Mouse (Mus musculus) urinary bladder, adult 2 months (tissue): ENCODE data around the gene Setd1a. TPM values are rescaled to one million over a fixed set of nuclear protein-coding genes. Genes with fewer than 3 reads are reported as not detected.

Experiments used
- DNase-seq: peaks from one replicate; pipeline ENCODE4 v3.0.0; 2022; ENCODE audit warnings: low spot score
- polyA plus RNA-seq: library from polyadenylated mRNA; depleted of rRNA; stranded (reverse); fragments of >200 nt; gene quantifications from 2 replicates; pipeline ENCODE4 v1.2.3, GENCODE M21; 2012

Gene Setd1a
- polyA plus RNA-seq, 1 experiment, result 4.8 TPM

DNA sequence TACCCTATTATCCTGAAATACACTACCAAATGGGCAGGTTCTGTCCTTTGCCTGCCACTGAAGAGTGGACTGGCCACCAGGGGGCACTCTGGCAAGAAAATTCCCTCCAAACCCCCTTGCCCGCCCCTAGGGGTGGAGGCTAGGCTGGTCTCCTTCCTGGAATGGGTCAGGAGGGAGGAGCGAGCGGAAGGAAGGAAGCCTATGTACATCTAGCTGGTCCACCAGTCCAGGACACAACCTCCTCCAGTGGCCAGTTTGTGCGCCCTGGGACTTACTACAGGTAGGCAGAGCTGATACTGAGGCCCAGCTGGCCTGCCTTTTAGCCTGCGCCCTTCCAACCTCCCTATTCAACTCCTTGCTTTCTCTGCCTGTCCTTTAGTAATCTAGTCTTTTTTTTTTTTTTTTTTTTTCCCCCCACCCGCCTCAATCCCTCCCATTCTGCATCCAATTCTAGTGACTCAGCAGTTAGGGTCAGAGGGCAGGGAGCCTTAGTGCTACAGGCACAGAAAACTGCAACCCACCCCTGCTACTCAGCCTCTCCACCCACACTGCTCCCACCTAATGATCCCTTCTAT is 24.1 kb downstream of the Setd1a start, which contains the start of gene Hsd3b7:
TSS of gene Hsd3b7 (plus strand) at position 170 of the 575 bp plus-strand sequence.
- DNase-seq, result peak; percentile 91

DNA sequence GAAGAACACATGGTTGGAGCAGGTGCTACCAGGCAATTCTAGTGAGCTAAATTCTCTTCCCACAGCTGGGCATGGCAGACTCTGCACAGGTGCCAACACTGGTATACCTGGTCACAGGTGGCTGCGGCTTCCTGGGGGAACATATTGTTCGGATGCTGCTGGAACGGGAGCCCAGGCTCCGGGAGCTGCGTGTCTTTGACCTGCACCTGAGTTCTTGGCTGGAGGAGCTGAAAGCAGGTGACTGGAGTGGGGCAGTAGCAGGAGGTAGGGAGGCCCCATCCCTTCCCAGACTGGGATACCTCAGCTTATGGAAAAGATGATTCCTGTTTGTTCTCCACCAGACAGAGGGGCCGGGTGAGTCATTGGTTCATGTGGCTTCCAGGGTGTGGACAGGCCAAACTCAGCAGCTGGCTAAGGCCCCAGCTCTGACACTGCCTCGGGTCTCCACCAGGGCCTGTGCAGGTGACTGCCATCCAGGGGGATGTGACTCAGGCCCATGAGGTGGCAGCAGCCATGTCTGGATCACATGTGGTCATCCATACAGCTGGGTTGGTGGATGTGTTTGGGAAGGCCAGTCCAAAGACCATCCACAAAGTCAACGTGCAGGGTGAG is 24.6 kb downstream of the Setd1a start:
- no peak for DNase-seq

DNA sequence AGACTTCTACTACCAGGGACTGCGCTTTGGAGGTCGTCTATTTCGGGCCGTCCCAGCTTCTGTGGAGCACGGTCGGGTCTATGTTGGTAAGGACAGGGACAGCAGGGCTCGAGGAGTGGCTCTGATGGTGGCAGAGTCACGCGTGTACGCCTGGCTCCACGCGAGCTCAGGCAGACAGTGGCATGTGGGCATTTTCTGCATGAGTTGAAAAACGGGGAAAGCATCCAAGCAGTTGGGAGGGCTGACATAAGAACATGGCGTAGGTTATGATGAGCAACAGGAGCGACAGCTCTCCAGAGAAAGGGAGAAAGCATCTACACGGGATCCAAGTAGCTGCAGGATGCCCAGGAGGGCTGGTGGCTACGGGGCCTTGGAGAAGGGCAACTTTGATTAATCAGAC is 25.8 kb downstream of the Setd1a start:
- no peak for DNase-seq

DNA sequence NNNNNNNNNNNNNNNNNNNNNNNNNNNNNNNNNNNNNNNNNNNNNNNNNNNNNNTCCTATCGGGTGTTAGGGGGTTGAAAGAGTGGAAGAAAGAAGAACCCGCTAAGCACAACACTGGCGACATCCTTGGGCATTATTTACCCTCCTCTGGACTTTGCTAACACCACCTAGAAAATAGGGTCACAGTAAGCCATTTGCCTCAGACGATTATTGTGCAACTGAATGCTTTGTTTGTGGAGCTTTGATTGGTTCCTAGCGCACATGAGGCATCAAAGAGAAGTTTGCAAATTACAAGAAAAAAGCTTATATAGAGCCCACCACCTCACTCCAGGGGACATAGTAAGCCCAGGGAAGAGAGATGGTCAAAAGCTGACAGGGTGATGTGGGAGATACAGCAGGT is 32.4 kb downstream of the Setd1a start:
- no peak for DNase-seq

DNA sequence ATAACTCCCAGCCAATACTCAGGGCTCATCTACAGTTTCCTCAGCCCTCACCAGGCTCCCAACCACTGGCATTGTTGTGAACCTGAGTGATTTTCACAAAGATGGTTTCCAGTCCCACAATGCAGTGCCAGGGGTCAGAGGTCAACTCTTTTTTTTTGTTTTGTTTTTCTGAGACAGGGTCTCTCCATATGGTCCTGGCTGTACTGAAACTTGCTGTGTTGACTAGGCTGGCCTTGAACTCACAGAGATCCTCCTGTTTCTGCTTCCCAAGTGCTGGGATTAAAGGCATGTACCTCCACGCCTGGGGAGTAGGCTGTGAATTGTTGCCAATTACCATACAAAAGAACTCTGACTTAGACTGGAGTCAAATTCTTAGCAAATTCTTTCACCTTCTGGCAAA is 33.4 kb downstream of the Setd1a start:
- no peak for DNase-seq

DNA sequence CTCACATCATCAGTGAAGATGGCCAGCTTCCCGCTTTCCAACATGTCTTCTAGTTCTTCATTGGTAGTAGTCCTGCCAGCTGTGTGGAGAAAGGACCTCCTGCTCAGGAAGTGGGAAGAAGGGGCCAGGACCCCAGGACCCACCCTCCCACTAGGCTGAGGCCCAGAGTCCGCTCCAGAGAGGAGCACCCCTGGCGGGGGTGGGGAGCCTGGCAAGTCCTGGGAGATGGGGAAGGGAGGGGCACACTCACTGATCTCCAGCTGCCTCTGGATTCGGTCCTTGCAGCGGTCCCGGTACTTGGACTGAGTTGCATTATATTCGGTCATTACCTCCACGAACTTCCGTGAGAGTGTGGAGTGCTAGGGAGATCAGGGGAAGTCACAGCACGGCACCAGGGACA is 34.2 kb downstream of the Setd1a start:
- no peak for DNase-seq

DNA sequence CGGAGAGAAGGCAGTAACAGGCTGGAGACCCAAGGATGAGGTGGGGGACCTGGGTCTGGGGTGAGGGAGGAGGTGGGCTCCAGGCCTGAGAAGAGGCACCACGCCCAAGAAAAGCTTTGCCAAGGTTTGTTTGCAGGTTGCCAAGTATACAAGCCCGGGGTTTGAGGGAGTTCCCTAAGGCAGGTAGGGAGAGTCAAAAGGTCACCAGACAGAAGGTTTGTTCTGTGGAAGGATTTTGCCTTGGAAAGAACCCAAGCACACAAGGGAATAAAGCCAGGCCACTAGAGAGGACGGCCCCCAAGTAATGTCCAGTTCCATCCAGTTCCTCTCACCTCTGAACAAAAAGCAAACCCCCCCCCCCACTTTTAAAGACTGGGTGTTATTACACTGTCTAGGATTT is 34.8 kb downstream of the Setd1a start:
- no peak for DNase-seq

DNA sequence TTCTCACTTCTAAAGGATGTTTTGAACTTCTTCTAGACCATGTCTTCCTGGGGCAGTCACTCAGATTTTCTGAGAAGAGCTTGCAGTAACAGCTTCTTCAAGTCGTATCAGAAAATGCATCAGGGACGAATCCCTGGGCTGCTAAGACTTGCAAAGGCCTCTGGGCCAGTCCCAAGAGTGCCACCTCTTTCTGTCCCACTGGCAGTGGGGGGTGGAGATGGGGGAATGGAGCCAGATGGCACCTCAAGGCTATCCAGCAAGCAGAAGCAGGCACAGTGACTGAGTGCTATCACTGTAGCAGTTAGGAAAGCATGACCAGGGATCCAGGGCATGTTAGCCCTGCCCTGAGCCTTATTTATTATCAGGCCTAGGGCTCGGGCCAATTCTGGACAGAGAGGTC is 35.8 kb downstream of the Setd1a start:
- DNase-seq, result no peak

DNA sequence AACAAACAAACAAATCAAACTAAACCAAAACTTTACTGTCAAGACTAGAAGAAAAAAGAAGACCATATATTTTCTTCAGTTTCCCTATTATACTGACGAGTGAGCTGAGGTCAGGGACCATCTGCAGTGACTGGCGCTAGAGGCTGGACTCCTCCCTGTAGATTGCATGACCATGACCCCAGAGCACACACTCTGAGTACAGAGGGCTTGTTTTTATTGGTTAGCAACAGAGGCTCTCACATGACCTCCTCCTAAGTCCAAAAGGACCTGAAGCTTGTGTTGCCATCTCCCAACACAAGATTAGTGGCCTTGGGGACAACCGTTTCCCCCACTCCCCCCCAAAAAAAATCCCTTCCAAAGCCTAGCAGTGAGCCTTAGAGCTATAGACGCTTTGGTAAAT is 37.4 kb downstream of the Setd1a start:
- DNase-seq, result no peak

DNA sequence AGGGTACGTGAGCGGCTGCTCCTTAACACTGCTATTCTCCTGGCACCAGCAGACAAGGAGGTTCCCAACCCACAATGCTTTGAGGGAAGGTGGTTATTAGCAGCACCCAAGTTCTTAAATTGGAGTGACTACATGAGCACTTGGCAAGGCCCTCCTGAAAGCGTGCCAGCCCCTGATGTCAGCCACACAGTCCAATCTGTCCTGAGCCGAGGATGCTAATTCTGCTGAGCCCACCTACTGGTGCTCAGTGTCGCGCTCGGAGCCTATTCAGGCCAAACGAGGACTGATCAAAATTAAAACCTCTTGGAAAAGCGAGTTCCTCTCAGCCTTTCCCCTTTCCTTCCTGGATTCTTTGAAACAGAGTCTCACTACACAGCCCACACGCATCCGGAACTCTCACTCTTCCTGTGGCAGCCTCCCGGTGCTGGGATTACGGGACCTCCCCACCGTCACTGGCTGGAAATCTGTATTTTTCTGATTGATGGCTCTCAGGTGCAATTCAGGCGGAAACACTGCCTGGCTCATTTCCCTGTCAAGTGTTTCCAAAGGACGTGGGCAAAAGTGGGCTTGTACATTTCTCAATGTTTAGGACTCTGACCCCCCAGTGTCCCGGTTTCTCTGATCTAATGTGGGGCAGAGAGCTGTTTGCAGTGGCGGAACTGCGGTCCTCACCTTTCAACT is 37.9 kb downstream of the Setd1a start:
- DNase-seq, result no peak

DNA sequence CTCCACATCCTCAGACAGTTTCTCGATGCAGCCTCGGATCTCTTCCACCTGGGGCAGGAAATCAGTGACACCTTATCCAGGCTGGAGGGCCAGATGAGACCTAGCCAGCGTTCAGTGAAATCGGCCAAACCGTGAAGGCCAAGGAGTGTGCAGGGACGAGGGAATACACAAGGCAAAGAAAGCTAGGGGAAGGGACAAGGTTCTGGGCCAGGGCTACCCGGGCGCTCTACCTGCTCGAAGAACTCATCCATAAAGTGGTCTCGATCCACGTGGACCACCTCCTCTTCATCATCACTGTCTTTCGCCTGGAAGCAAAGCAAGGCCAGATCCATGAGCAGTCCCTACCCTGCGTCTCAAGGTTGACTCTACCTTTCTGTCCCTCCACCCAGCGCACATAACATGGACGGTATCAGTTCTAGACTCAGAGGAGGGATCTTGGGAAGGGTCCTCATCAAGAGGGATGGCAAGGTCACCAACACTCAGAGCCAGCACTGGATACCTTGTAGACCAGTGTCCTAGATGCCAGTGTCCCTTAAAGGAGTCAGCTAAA is 38.7 kb downstream of the Setd1a start:
- no peak for DNase-seq

DNA sequence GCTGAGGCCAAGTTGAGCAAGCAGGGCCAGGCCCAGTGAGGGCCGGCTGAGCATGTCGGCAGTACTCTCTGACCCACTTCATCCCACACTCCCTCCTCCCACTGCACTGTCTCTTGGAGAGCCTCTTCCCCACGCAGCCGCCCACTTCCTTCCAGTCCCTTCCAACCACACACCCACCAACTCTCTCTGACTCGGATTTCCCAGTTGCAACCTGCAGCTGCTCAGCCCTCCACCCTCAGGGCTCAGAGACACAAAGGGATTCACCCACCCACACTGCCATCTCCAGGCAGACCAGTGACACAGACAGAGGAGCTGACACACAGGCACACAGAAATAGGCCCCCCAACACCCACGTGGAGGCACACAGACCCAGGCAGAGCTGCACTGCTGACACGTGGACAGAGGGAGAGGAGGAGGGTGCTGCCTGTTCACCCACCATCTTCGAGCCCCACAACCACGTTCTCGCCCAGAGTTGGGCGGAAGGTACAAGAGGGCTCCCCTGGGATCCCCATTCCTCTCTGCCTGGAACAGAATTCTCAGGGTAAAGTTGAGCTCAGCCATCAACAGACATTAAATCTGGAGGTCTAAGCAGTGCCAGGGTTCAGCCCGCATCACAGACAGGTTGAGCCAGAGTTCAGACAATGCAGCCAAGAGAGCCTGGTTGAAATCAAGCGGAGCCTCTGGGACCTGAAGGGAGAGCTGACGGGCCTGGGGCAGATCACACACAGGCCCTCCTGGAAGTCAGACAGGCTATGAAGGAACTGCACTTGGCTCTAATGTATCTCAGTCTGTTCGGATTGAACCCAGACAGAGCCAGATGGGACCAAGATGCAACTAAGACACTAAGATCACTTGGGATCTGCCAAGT is 39.7 kb downstream of the Setd1a start:
- no peak for DNase-seq

DNA sequence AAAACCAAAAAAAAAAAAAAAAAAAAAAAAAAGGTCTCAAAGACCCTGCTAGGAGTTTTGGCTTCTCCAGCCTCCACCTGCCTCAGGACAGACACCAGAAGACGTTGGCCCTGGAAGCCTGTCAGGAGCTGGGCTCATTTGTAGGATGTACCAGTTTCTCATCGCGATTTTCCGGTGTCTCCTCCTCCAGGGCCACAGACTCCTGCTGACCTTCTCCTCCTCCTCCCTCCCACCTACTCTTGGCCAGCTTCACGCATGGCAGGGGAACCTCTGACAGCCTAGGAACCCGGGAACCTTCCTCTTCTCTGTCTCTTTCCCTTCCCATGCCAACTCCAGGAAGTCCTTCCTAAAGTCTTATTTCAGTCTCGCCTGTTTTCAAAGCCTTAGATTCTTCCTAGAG is 40.6 kb downstream of the Setd1a start:
- DNase-seq, result no peak

DNA sequence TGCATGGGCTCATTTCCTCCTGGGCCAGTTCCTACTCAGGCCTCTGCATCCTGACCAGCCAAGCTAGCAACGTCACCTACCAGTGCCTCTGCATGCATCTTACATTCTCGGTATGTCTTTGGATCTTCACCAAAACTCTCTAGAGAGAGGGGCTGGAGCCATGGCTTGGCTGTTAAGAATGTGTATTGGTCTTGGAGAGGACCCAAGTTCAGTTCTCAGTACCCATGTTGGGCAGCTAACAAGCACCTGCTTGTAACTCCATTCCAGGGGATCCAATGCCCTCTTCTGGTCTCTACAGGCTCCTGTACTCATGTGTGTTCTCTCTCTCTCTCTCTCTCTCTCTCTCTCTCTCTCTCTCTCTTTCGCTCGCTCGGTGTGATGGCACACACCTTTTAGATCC is 41.3 kb downstream of the Setd1a start:
- no peak for DNase-seq

DNA sequence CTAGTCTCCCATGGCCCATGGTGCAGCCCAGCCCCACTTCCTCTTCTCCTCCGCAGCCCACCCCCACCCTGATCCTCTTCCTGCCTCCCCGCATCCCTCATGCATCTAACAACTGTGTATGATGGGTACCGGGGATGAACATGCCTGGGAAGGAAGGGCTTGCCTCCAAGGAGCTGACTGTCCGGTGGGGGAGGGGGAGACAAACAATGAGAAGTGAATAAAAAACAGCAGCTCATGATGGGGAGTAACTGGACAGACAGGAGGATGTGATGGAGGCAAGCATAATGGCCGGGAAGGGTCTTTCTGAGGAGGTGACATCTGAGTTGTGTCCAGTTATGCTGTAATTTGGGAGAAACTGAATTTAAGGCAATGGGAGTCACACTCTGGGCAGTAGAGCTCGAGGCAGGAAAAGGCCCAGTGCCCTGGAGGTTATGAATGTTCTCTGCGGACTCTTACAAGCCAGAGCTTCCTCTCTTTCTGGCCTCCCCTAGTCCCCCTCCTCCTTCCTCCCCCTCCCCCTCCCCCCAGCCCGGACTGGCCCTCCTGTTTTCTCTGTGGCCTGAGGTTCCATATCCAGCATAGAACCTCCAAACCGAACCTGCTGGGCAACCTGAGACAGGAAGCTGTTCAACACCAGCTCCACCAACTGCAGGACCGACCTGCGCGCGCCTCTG is 44.5 kb downstream of the Setd1a start:
- DNase-seq, result no peak

DNA sequence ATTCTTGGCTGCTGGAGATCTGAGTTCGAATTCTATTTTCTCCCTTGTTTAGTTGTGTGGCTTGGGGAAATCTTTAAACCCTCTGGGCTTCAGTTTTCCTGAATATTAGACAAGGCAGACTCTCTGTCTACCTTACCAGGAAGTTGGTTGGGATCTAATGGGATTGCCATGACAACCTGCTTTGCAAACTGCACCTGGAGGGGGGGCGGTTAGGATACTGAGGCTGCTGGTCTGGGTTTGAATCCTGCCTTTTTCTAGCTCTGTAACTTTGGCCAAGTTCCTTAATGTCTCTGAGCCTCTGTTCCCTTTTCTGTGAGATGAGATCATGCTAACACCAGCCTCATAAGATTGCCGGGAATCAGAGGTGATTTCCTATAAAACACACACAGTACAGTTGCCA is 46.0 kb downstream of the Setd1a start:
- DNase-seq, result no peak

DNA sequence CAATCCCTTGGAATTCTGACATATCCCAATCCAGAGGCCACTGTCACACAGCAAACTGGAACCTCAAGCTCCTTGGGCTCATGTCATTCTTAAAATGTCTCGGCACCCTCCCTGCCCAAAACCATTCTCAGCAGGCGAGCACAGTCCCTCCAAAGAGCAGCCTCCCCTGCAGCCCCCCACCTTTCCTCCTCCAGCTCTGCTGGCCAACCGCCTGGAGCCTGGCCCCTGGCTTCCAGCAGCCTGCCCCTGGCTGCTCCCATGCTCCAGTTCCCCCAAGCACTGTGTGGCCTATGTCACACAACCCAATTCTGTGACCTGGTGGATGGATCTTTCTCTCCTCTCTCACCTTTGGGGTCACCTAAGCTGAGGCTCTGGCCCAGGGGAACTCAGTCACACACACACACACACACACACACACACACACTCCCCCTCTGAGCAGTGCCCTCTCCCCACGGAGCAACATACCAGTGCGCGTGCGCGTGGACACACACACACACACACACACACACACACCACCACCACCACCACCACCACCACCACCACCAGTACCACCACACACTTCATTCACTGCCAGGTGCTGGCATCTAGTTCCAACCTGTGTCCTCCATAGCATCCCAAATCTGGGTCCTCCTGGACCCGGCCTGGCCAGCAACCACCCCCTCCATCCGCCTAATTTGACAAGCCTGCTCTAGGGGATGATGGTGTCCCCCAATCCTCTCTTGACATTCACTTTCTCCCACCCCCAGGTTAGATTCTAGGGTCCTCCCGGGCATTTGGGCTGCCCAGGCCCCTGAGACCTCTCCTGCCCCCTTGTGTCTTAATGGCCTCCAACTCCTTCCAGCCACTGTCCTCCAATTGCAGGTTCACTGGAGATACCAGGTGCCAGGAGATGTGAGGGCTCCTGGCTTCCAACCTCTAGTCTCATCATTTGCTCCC is 47.0 kb downstream of the Setd1a start:
- DNase-seq, result no peak

DNA sequence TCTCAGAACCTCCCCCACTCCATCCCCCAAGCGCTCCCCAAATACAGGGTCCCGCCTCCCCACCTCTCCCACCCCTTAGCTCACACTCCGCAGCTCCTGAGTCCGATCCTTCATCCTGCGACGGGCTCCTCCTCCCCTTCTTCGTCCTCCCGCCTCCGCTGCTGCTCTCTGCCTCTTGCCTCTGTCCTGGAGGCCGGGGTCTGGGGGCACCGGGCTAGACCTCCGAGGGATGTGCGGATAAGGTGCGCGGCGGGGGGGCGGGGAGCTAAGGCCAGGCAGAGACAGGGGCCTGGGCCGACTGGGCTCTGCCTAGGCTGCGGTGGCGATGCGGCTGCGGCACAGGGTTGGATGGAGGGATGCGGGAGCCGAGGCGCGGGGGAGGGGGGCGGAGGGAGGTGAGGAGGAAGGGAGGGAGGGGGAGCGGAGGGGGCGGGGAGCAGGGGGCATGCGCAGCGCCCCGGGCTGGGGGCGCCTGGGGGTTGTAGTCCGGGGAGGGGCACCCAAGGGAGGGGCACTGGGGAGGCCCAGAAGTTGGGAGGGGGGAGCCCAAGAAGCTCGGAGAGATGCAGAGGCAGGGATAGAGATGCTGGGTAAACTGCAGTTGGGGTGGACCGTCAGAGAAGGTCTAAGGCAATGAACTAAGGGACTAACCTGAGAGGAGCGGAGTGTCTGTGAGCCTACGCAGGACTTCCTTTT is 47.9 kb downstream of the Setd1a start, which contains the start of the genes Stx4a and Stx1b:
TSS of gene Stx4a (plus strand) at position 119 of the 696 bp plus-strand sequence.
TSS of gene Stx1b (minus strand) at position 374 of the 696 bp plus-strand sequence.
- no peak for DNase-seq

DNA sequence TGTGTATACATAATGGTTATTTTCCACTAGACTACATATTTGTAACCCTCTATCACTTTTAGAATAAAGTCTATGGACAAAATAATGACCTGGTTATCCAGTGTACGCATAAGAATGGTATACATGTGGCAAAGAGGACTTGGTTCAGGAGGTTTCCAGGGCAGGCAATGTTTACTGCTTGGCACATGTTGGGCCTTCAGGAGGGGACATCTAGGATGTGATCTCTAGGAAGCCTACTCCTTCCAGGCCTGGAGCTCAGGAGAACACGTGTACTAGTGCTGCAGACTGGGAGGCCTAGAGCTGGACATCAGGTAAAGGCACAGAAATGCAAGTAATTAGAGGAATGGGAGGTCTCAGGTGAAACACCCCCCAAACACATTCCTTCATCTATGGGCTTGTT is 59.1 kb downstream of the Setd1a start:
- DNase-seq, result no peak

DNA sequence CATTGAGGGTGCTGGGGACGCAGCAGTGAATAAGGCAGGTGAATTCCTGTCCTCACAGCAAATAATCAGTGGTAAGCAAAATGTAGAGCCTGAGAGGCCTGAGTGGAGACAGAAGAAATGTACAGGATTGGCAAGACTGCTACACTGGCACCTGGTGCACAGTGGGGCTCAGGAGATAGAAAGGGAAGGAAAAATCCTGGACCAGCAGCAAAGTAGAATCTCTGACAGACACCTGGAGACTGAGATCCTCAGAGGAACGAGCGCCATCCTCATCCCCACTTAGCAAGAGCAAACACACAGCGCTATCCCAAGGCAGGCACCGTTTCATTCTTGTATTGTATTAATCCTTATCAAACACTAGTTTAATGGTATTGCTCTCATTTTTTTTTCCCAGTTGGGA is 61.0 kb downstream of the Setd1a start:
- DNase-seq, result no peak
